ENCODE assay signal across 8 mouse cellular contexts in the genomic region with DNA sequence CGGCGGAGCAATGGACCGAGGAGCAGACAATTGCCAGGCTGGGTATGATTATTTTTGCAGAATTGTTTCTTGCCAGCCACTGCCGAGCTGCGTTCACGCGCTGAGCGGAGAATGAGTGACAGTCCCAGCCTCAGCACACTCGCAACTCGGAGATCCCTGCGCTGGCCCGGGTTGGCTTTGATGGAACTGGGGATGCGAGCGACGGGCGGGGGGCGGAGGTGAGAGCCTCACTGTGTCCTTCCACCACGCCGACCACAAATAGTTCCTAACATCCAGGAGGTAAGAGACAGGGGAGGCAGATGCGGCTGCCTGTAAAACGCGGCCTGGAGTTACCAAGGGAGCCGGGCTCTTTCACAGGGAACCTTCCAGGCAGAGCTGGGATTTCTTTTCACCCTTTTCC. TPM values are rescaled to one million over a fixed set of nuclear protein-coding genes. Genes with fewer than 3 reads are reported as not detected.
DNase-seq lines count a peak whose midpoint lies in the region; ATAC-seq and TF ChIP-seq lines count a peak whose summit lies in the region.

A gene (minus strand): TSS at position 120 of the 400 bp plus-strand sequence.

- peak within 1 kb of the TSS; percentile 95 for H3K4me3 ChIP-seq in cerebellum, adult 2 months (replicated peaks; ENCODE audit: insufficient read depth, low read depth, low read length)
- peak within 1 kb of the TSS; percentile 49 for H3K4me3 ChIP-seq in liver, embryonic 16.5 days (ENCODE audit: low read depth, low read length)

- H3K9me3 ChIP-seq in liver, embryonic 16.5 days (replicated peaks; ENCODE audit: control insufficient read depth, low read length): no peaks in the 10 kb centered on the region

- H3K9ac ChIP-seq in liver, embryonic 16.5 days (ENCODE audit: low read depth, low read length): 0 out of 2 replicates have a peak within 1 kb of the TSS, but pooled peaks have one; percentile 10

- ATAC-seq in liver, embryonic 16.5 days (ENCODE audit: low read depth): no peak
- ATAC-seq in neutrophil, adult 5-6 weeks (ENCODE audit: extremely low read depth, insufficient number of reproducible peaks, low FRiP score, poor library complexity, severe bottlenecking): peak; percentile 6; the same call in 1 of the 2 replicates

- peak within 1 kb of the TSS; percentile 34 for H3K4me2 ChIP-seq in liver, embryonic 16.5 days (ENCODE audit: low read depth, low read length)

- peaks cover 2% of the 10 kb centered on the region; the same call in 1 of the 2 replicates for H3K4me1 ChIP-seq in cerebellum, adult 2 months (ENCODE audit: control insufficient read depth, insufficient read depth, low read length)
- no peaks in the 10 kb centered on the region; the same call in none of the 2 replicates for H3K4me1 ChIP-seq in liver, embryonic 16.5 days (ENCODE audit: control insufficient read depth, low read depth, low read length)

- peak within 1 kb of the TSS; percentile 83 for H3K27ac ChIP-seq in cerebellum, adult 2 months (ENCODE audit: insufficient read depth, low read length)
- H3K27ac ChIP-seq in liver, embryonic 16.5 days (ENCODE audit: low read length): 0 out of 2 replicates have a peak within 1 kb of the TSS, but pooled peaks have one; percentile 1

- H3K36me3 ChIP-seq in liver, embryonic 16.5 days (ENCODE audit: control insufficient read depth, insufficient read depth): no peaks in the 10 kb centered on the region

- TF ChIP-seq CTCF in cerebellum, adult 2 months (IDR thresholded peaks at IDR 0.05; ENCODE audit: borderline replicate concordance, insufficient read depth, low read depth, low read length): no peak

- TF ChIP-seq POLR2A in cerebellum, adult 2 months (IDR thresholded peaks at IDR 0.05; ENCODE audit: borderline replicate concordance, insufficient read depth, low read length): peak; percentile 80

- 1% methylated on average over 23 of the region's 23 CpGs for WGBS in cerebellum, adult 2 months
- under 1% methylated on average over 23 of the region's 23 CpGs for WGBS in liver, embryonic 16.5 days (ENCODE audit: insufficient replicate concordance)

- H3K27me3 ChIP-seq in cerebellum, adult 2 months (ENCODE audit: control insufficient read depth, insufficient read depth, low read length): no peaks in the 10 kb centered on the region
- H3K27me3 ChIP-seq in liver, embryonic 16.5 days (ENCODE audit: control insufficient read depth, insufficient read depth, low read depth, low read length): peaks cover 35% of the 10 kb centered on the region

- intact Hi-C loops in heart, postnatal 36 days (cut with DNase I): no loop called here

- peak; percentile 95 for DNase-seq in NIH3T3 (ENCODE audit: low read depth)
- peak; percentile 95 to 96 for DNase-seq in cerebellum, adult 2 months
- peak; percentile 96 for DNase-seq in forelimb bud, embryonic 11.5 days (ENCODE audit: low read depth, low spot score)
- peak; percentile 67 to 73 for DNase-seq in heart, postnatal 36 days
- peak; percentile 94 to 97 for DNase-seq in layer of hippocampus, adult 18-20 months (ENCODE audit: low spot score in 2 of 2)
- peak; percentile 87 for DNase-seq in thymus, postnatal 25 days

RNA-seq across cellular contexts. Expression of the gene that starts here (rescaled TPM):
- 149 and 156 TPM in 2 replicates for polyA plus RNA-seq in cerebellum, adult 2 months (2012; rRNA removed)
- total RNA-seq in heart, postnatal 36 days (2021): 1 to 10 TPM; 4.5 to 6.0 TPM
- 100 to 1,000 TPM; 287 to 299 TPM for total RNA-seq in layer of hippocampus, adult 18-20 months (2021)
- 4.6 TPM in 2 replicates for polyA plus RNA-seq in liver, embryonic 16.5 days (2015; fragmentation: Nextera tagmentation; extraction: Ambion mirVana)
- total RNA-seq in neutrophil, adult 5-6 weeks (2017): 2.1 and 2.4 TPM in 2 replicates

Comparison
In these comparisons a context has a peak if more than half of its experiments do, and no peak if none do; other contexts are left out.
1. RNA of the gene that starts here (total RNA-seq): 287 to 299 TPM in layer of hippocampus, adult 18-20 months; 4.5 to 6.0 TPM in heart, postnatal 36 days and 2.1 to 2.4 TPM in neutrophil, adult 5-6 weeks; every median in the first group is over 10 times any median in the second.
2. RNA of the gene that starts here (polyA plus RNA-seq): 149 to 156 TPM in cerebellum, adult 2 months; 4.6 TPM in liver, embryonic 16.5 days; every median in the first group is over 10 times any median in the second.
3. Peak in every context shown above with its lines, with median percentiles within 50 percentile points of each other: DNase-seq.